Mouse (Mus musculus) hindbrain, postnatal 0 days (tissue): ENCODE data around the gene Gadd45g. TPM values are rescaled to one million over a fixed set of nuclear protein-coding genes. Genes with fewer than 3 reads are reported as not detected.

Source experiments
- ATAC-seq: fragments of 200-750 bp; cut with Nextera tagmentation; 2 replicates; pipeline ENCODE4 v1.8.0; 2017; ENCODE audit warnings: mild to moderate bottlenecking, moderate TSS enrichment, moderate library complexity
- DNase-seq: peaks from one replicate; pipeline ENCODE4 v3.0.0-alpha.2; 2015; ENCODE audit warnings: low spot score
- H3K27ac ChIP-seq: fragments of 300-500 bp; sonication (generic); 2 replicates; pipeline ENCODE4 v1.5.1; 2014; ENCODE audit warnings: mild to moderate bottlenecking
- H3K27me3 ChIP-seq: fragments of 300-500 bp; sonication (generic); 2 replicates; pipeline ENCODE4 v1.6.1; 2014; ENCODE audit warnings: low read length, mixed read lengths; ENCODE audit not compliant: insufficient read depth
- H3K36me3 ChIP-seq: fragments of 300-500 bp; sonication (generic); 2 replicates; pipeline ENCODE4 v1.6.1; 2014; ENCODE audit warnings: low read length, mixed read lengths; ENCODE audit not compliant: insufficient read depth
- H3K4me1 ChIP-seq: fragments of 300-500 bp; sonication (generic); 2 replicates; pipeline ENCODE4 v1.6.1; 2014; ENCODE audit warnings: antibody characterized with exemption, low read length, mixed read lengths; ENCODE audit not compliant: insufficient read depth
- H3K4me2 ChIP-seq: fragments of 300-500 bp; sonication (generic); 2 replicates; pipeline ENCODE4 v1.6.1; 2014; ENCODE audit warnings: low read depth, mild to moderate bottlenecking, low read length, moderate library complexity, mixed read lengths
- H3K4me3 ChIP-seq: fragments of 300-500 bp; sonication (generic); 2 replicates; pipeline ENCODE4 v1.5.1; 2014; ENCODE audit warnings: low read length
- H3K9ac ChIP-seq: fragments of 300-500 bp; sonication (generic); replicated peaks from 2 replicates; pipeline ENCODE4 v1.6.1; 2014; ENCODE audit warnings: mild to moderate bottlenecking, low read length, moderate library complexity, mixed read lengths
- H3K9me3 ChIP-seq: fragments of 300-500 bp; sonication (generic); 2 replicates; pipeline ENCODE4 v1.6.1; 2016; ENCODE audit warnings: low read length, mixed read lengths
- CTCF ChIP-seq: IDR thresholded peaks from 2 replicates; pipeline ENCODE4 v1.5.1; 2016; ENCODE audit warnings: antibody characterized with exemption, control low read depth, low read depth
- WGBS: fragments of 180-500 bp; shearing (Covaris S2); extraction: QIAGEN DNeasy Blood & Tissue Kit; methylation state at CpG from one replicate; pipeline ENCODE4 v1.1.7; 2014; 5-methylcytosine and 5-hydroxymethylcytosine counted together
- polyA plus RNA-seq: library from polyadenylated mRNA; unstranded; fragments of >200 nt; fragmentation: Nextera tagmentation; extraction: Ambion mirVana; gene quantifications from 2 replicates; pipeline ENCODE4 v1.2.1, GENCODE M21; 2015
- total RNA-seq: library from RNA; depleted of rRNA; stranded (reverse); fragments of >200 nt; gene quantifications from 2 replicates; pipeline ENCODE4 v1.2.3, GENCODE M21; 2014; rRNA removed

Gene Gadd45g
- total and polyA plus RNA-seq, 2 experiments from 2014 or later: 19.0 to 38.6 TPM

- no peak overlapping the region for H3K4me2 ChIP-seq
- no peak overlapping the region for H3K4me3 ChIP-seq
- no peak for TF ChIP-seq CTCF
- H3K36me3 ChIP-seq: no peaks in the 10 kb centered on the region
- peaks cover 11% of the 10 kb centered on the region for H3K4me1 ChIP-seq
- ATAC-seq: no peak
- no peaks in the 10 kb centered on the region for H3K27me3 ChIP-seq
- no peak overlapping the region for H3K27ac ChIP-seq
- no peak for DNase-seq
- no peak overlapping the region for H3K9ac ChIP-seq
- 87% methylated on average over 3 of the region's 3 CpGs for WGBS
- peaks cover 6% of the 10 kb centered on the region; the same call in 1 of the 2 replicates for H3K9me3 ChIP-seq
Measured at GRCm38 (mm10) chr13:51897579-51897978, 51.1 kb downstream of the Gadd45g start.

Other genes starting within 250 kb of the Gadd45g start
- 40.0 and 41.0 TPM in 2 replicates for gene Cks2, start 201.4 kb upstream of the Gadd45g start, total RNA-seq
- 58.6 and 69.4 TPM in 2 replicates for gene Cks2, start 201.4 kb upstream of the Gadd45g start, polyA plus RNA-seq
- gene Secisbp2, start 195.0 kb upstream of the Gadd45g start, total RNA-seq: 13.7 and 15.0 TPM in 2 replicates
- 20.1 and 21.8 TPM in 2 replicates for gene Secisbp2, start 195.0 kb upstream of the Gadd45g start, polyA plus RNA-seq
- 19.7 and 33.1 TPM in 2 replicates for gene Sema4d, start 52.9 kb upstream of the Gadd45g start, total RNA-seq
- gene Sema4d, start 52.9 kb upstream of the Gadd45g start, polyA plus RNA-seq: 13.7 and 15.0 TPM in 2 replicates